Mouse (Mus musculus): Measurements from ENCODE around the gene Apoc3. TPM values are rescaled to one million over a fixed set of nuclear protein-coding genes. Genes with fewer than 3 reads are reported as not detected.

The Apoc3 gene
- polyA plus RNA-seq, 1 experiment = 4,906 TPM

DNA sequence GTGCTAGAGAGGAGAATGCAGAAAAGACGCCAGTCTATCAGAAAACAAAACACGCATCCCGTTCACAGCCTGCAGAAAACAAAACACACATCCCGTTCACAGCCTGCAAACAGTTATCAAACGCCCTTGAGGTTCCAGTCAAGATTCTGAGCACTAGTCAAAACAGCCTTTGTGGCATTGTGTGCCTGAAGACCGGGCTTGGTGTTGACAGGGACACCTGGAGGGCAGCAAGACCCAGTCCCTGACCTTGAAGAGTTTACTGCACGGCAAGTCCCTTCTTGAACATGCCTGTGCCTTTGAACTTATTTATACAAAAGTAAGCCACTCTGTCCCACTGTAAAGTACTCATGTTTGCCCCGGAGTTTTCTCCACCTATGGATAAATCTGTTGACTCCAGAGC, 8.1 kb upstream of the Apoc3 start:
- H3K27ac ChIP-seq (ENCODE audit: insufficient read depth, low read depth, low read length) = 0 out of 2 replicates have a peak overlapping the region, but pooled peaks have one; percentile 3
- H3K27me3 ChIP-seq (ENCODE audit: control insufficient read depth, insufficient read depth, low read length) = no peaks in the 10 kb centered on the region
- no peak for TF ChIP-seq POLR2A (IDR thresholded peaks at IDR 0.05; ENCODE audit: low read depth, low read length)
- no peak for TF ChIP-seq CTCF (IDR thresholded peaks at IDR 0.05; ENCODE audit: extremely low read depth, insufficient read length, insufficient replicate concordance, low read depth, low read length)
- 56% methylated on average over 8 of the region's 8 CpGs for WGBS
- H3K4me3 ChIP-seq (ENCODE audit: low read depth, low read length) = peak overlapping the region; percentile 63; the same call in 1 of the 2 replicates
- H3K36me3 ChIP-seq (ENCODE audit: control insufficient read depth, insufficient read depth, low read length) = peaks cover 16% of the 10 kb centered on the region
- peaks cover 27% of the 10 kb centered on the region; the same call in 1 of the 2 replicates for H3K4me1 ChIP-seq (ENCODE audit: control insufficient read depth, insufficient read depth, insufficient read length, low read length)

DNA sequence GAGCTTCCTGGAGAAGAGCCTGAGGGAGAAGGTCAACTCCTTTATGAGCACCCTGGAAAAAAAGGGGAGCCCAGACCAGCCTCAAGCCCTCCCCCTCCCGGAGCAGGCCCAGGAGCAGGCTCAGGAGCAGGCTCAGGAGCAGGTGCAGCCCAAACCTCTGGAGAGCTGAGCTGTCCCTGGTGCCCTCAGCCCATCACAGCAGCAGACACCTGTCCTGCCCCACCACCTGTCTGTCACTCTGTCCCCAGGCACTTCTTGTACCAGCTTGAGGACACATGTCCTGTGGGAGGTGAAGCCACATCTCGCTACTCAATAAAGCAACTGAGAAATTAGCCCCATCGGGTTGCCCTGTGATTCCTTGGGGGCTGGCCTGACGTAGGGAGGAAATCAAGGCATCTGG, 7.7 kb upstream of the Apoc3 start:
- peak overlapping the region; percentile 88; the same call in 1 of the 2 replicates for H3K27ac ChIP-seq (ENCODE audit: insufficient read depth, low read depth, low read length)
- peak overlapping the region; percentile 63 for H3K4me3 ChIP-seq (ENCODE audit: low read depth, low read length)
- no peak for TF ChIP-seq POLR2A (IDR thresholded peaks at IDR 0.05; ENCODE audit: low read depth, low read length)
- 53% methylated on average over 4 of the region's 4 CpGs for WGBS
- peaks cover 31% of the 10 kb centered on the region; the same call in 1 of the 2 replicates for H3K4me1 ChIP-seq (ENCODE audit: control insufficient read depth, insufficient read depth, insufficient read length, low read length)
- no peaks in the 10 kb centered on the region for H3K27me3 ChIP-seq (ENCODE audit: control insufficient read depth, insufficient read depth, low read length)
- H3K36me3 ChIP-seq (ENCODE audit: control insufficient read depth, insufficient read depth, low read length) = peaks cover 16% of the 10 kb centered on the region

DNA sequence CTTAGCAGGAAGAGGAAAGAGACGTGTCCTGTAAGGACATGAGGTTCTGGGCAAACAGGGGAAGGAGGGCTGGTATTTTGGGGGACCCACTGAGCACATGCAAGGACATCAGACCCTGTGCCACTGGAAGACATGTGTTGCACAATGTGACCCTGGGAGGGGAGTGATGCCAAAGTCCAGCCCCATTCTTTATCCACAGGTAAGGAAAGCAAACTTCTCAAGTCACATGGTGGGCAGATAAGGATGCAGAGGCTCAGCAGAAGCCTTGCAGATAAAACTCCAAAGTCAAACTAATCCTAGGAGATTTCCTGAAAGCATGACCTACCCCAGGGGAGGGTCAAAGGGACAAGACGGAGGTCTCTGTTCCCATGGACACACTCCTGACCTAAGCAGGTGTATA, 6.4 kb upstream of the Apoc3 start:
- H3K36me3 ChIP-seq (ENCODE audit: control insufficient read depth, insufficient read depth, low read length) = peaks cover 16% of the 10 kb centered on the region
- H3K27ac ChIP-seq (ENCODE audit: insufficient read depth, low read depth, low read length) = peak overlapping the region; percentile 88
- TF ChIP-seq POLR2A (IDR thresholded peaks at IDR 0.05; ENCODE audit: low read depth, low read length) (no peak), CTCF (IDR thresholded peaks at IDR 0.05; ENCODE audit: extremely low read depth, insufficient read length, insufficient replicate concordance, low read depth, low read length) (no peak)
- no peaks in the 10 kb centered on the region for H3K27me3 ChIP-seq (ENCODE audit: control insufficient read depth, insufficient read depth, low read length)
- peaks cover 38% of the 10 kb centered on the region for H3K4me1 ChIP-seq (ENCODE audit: control insufficient read depth, insufficient read depth, insufficient read length, low read length)
- WGBS = 23% methylated on average over 2 of the region's 2 CpGs
- peak overlapping the region; percentile 63 for H3K4me3 ChIP-seq (ENCODE audit: low read depth, low read length)

DNA sequence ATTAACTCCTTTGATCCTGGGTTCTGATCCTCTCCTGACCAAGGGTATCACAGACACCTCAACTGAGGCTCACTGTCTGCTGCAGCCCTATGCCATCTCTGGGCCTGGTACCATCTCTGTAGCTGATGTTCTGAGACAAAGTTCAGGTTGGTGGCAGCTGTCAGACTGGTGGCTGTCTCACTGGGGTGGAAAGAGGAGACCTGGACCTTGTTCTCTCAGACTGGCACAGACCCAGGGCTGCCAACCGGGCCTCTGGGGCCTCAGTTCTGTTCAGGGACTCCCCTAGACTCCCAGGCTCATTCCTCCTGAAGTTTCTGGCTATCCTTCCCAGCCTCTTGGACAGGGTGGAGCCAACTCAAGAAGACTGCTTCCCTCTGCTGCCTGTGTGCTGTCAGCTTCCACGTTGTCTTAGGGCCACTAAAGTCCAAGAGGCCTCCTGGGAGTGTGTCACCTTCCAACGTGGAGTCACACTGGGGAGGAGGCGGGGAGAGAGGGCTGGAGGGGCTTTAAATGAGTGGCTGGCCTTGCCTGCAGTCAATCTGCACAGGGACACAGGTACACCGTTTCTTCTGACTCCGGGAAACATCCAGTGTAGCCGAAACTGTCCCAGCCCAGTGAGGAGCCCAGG, 5.2 kb upstream of the Apoc3 start, which contains the start of gene Apoa4:
Gene Apoa4, plus strand, starts transcription at position 171 of the 628 bp plus-strand sequence.
- H3K27ac ChIP-seq (ENCODE audit: insufficient read depth, low read depth, low read length) = peak within 1 kb of the TSS; percentile 88
- no peaks in the 10 kb centered on the region for H3K27me3 ChIP-seq (ENCODE audit: control insufficient read depth, insufficient read depth, low read length)
- TF ChIP-seq CTCF (IDR thresholded peaks at IDR 0.05; ENCODE audit: extremely low read depth, insufficient read length, insufficient replicate concordance, low read depth, low read length) (no peak), POLR2A (IDR thresholded peaks at IDR 0.05; ENCODE audit: low read depth, low read length) (no peak)
- H3K36me3 ChIP-seq (ENCODE audit: control insufficient read depth, insufficient read depth, low read length) = peaks cover 16% of the 10 kb centered on the region
- H3K4me3 ChIP-seq (ENCODE audit: low read depth, low read length) = peak within 1 kb of the TSS; percentile 63
- WGBS = 36% methylated on average over 7 of the region's 7 CpGs
- H3K4me1 ChIP-seq (ENCODE audit: control insufficient read depth, insufficient read depth, insufficient read length, low read length) = peaks cover 48% of the 10 kb centered on the region

DNA sequence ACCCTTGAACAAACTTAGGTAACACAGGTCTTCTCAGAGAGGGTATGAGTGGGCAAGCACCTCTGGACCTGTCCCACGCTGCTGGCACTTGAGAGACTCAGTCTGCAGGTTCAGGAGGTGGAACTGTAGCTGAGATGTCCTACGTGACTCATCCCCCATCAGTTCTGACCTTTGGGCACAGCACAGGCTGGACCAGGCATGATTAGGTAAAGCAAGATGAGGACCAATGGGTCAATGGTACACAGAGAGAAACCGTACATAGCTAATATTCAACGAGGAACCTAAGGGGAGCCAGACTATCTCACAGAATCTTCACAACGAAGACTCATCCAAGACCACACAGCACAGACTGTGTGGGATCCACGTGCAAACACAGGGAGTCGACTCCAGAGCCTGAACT, 3.4 kb upstream of the Apoc3 start:
- H3K27ac ChIP-seq (ENCODE audit: insufficient read depth, low read depth, low read length) = peak overlapping the region; percentile 88
- 66% methylated on average over 7 of the region's 7 CpGs for WGBS

DNA sequence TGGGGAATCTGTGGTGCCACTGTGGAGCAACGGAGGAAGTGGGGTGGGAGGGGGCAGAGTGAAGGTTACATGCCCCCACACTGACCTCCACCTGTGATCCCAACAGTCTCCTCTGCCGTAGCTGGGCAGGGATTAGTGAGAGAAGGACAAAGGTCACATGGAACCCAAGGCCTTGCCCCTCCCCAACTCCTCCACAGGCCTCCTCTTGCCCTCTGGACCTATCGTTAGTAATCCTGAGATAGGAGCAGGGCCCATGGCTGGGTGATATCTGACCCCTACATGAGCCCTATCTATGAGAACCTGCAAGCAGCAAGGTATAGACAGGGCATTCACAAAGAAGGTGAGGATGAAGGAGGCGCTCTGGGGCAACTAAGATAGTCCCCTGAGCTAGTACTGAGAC, 213 bp upstream of the Apoc3 start:
- Histone ChIP-seq H3K27me3 (ENCODE audit: control insufficient read depth, insufficient read depth, low read length) (no peaks in the 10 kb centered on the region), H3K36me3 (ENCODE audit: control insufficient read depth, insufficient read depth, low read length) (peaks cover 1% of the 10 kb centered on the region; the same call in 1 of the 2 replicates), H3K27ac (ENCODE audit: insufficient read depth, low read depth, low read length) (peak overlapping the region; percentile 97), H3K4me1 (ENCODE audit: control insufficient read depth, insufficient read depth, insufficient read length, low read length) (peaks cover 40% of the 10 kb centered on the region), H3K4me3 (ENCODE audit: low read depth, low read length) (peak overlapping the region; percentile 53)
- WGBS = 33% methylated on average over 4 of the region's 4 CpGs
- TF ChIP-seq POLR2A (IDR thresholded peaks at IDR 0.05; ENCODE audit: low read depth, low read length) (no peak), CTCF (IDR thresholded peaks at IDR 0.05; ENCODE audit: extremely low read depth, insufficient read length, insufficient replicate concordance, low read depth, low read length) (no peak)

More for the DNA sequence above, 3.4 kb upstream of the Apoc3 start:
- no peak for TF ChIP-seq CTCF (IDR thresholded peaks at IDR 0.05; ENCODE audit: extremely low read depth, insufficient read length, insufficient replicate concordance, low read depth, low read length)
- TF ChIP-seq POLR2A (IDR thresholded peaks at IDR 0.05; ENCODE audit: low read depth, low read length) = no peak
- Histone ChIP-seq H3K4me3 (ENCODE audit: low read depth, low read length) (no peak overlapping the region), H3K4me1 (ENCODE audit: control insufficient read depth, insufficient read depth, insufficient read length, low read length) (peaks cover 58% of the 10 kb centered on the region), H3K27me3 (ENCODE audit: control insufficient read depth, insufficient read depth, low read length) (no peaks in the 10 kb centered on the region), H3K36me3 (ENCODE audit: control insufficient read depth, insufficient read depth, low read length) (peaks cover 16% of the 10 kb centered on the region)

DNA sequence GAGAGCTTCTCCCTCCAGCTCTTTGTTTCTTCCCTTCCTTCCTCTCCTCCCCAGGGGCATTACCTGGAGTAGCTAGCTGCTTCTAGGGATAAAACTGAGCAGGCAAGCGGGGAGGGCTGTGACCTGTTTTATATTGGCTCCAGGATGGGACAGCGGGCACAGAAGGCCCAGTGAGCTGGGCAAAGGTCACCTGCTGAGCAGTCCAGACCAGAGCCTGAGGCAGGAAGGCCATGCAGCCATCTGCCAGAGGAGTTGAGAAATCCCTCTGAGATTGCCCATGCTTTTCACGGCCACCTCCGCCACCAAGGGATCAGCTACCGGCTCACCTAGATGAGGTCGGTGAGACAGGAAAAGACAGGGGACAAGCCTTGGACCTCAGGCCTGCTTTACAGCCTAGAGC, 240 bp downstream of the Apoc3 start:
- H3K27ac ChIP-seq (ENCODE audit: insufficient read depth, low read depth, low read length) = peak overlapping the region; percentile 97
- H3K27me3 ChIP-seq (ENCODE audit: control insufficient read depth, insufficient read depth, low read length) = no peaks in the 10 kb centered on the region
- H3K4me3 ChIP-seq (ENCODE audit: low read depth, low read length) = peak overlapping the region; percentile 53
- peaks cover 6% of the 10 kb centered on the region for H3K36me3 ChIP-seq (ENCODE audit: control insufficient read depth, insufficient read depth, low read length)
- H3K4me1 ChIP-seq (ENCODE audit: control insufficient read depth, insufficient read depth, insufficient read length, low read length) = peaks cover 38% of the 10 kb centered on the region
- WGBS = 44% methylated on average over 6 of the region's 6 CpGs
- TF ChIP-seq CTCF (IDR thresholded peaks at IDR 0.05; ENCODE audit: extremely low read depth, insufficient read length, insufficient replicate concordance, low read depth, low read length) (no peak), POLR2A (IDR thresholded peaks at IDR 0.05; ENCODE audit: low read depth, low read length) (peak; percentile 52; the same call in 1 of the 2 replicates)
